Mouse (Mus musculus): ENCODE results near the gene Maml3.

DNA sequence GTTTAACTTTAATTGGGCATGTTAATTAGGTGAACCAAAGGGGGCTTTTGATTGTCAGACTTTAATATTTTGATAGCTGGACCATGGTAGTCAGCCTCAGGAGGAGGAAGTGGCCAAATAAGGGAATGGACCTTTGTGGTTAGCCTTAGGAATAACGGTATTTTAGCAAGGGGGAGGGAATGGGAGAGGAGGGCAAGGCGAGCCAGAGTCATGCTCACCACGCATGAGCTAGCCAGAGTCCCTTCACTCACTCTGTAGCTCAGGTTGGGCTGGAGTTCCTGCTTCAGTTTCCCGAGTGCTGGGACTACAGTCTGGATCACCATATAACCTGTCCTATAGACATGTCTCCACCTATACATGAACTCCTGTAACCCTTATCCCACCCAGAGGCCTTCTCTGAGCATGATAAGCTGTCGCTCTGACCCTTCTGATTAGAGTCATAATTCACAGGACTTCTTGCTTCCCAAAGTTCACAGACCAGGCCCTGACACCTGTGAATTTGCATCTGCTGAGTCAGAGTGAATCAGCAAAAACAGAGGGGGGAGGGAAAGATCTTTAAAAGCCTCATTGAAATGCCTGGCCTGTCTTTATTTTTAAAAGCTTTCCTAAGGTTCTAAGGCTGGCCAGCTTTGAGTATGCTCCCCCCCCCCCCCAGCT lies 434.3 kb downstream of the Maml3 start:
- TF ChIP-seq MYOG (IDR thresholded peaks at IDR 0.05; ENCODE audit: control insufficient read depth in 1 of 3, insufficient read depth in 1 of 3, insufficient read length in 2 of 3, low read depth in 2 of 3) (no peak), CEBPB (IDR thresholded peaks at IDR 0.05; ENCODE audit: insufficient read depth, poor library complexity, severe bottlenecking) (no peak)

Measured in myocyte (in vitro differentiated cells).